Mouse (Mus musculus): ENCODE data around the gene Frem3. TPM values are rescaled to one million over a fixed set of nuclear protein-coding genes. Genes with fewer than 3 reads are reported as not detected.

The Frem3 gene
- not detected in 2 replicates for total RNA-seq (2021)
- long read RNA-seq: 0 reads

- DNase-seq: no peak
These were observed at the start of gene Frem3 for GRCm38 (mm10) chr8:80610549-80611440. Frem3 (plus strand) TSS chr8:80611080.

GRCm38 (mm10) chr8:80564205-80564839 is 46.6 kb upstream of the Frem3 start:
- DNase-seq: no peak

GRCm38 (mm10) chr8:80567471-80567870 is 43.4 kb upstream of the Frem3 start:
- DNase-seq: no peak

GRCm38 (mm10) chr8:80568243-80568995 is 42.5 kb upstream of the Frem3 start:
- DNase-seq: no peak

- no peak for DNase-seq
These were observed 38.3 kb upstream of the Frem3 start for GRCm38 (mm10) chr8:80572417-80573061.

GRCm38 (mm10) chr8:80577126-80577525 is 33.8 kb upstream of the Frem3 start:
- peak; percentile 7 for DNase-seq

- no peak for DNase-seq
These were observed 31.8 kb upstream of the Frem3 start for GRCm38 (mm10) chr8:80579038-80579437.

GRCm38 (mm10) chr8:80592626-80593025 is 18.3 kb upstream of the Frem3 start:
- peak; percentile 1 for DNase-seq

GRCm38 (mm10) chr8:80600600-80601170 is 10.2 kb upstream of the Frem3 start:
- no peak for DNase-seq

GRCm38 (mm10) chr8:80601886-80602285 is 9.0 kb upstream of the Frem3 start:
- no peak for DNase-seq

GRCm38 (mm10) chr8:80607082-80607481 is 3.8 kb upstream of the Frem3 start:
- no peak for DNase-seq

GRCm38 (mm10) chr8:80611441-80611751 is 516 bp downstream of the Frem3 start:
- no peak for DNase-seq

- no peak for DNase-seq
These were observed 8.9 kb downstream of the Frem3 start for GRCm38 (mm10) chr8:80619787-80620186.

GRCm38 (mm10) chr8:80647394-80647793 is 36.5 kb downstream of the Frem3 start:
- DNase-seq: no peak

- DNase-seq: no peak
These were observed 46.8 kb downstream of the Frem3 start for GRCm38 (mm10) chr8:80657639-80658038.

- DNase-seq: no peak
These were observed 50.2 kb downstream of the Frem3 start for GRCm38 (mm10) chr8:80661055-80661454.

GRCm38 (mm10) chr8:80663476-80663875 is 52.6 kb downstream of the Frem3 start:
- no peak for DNase-seq

GRCm38 (mm10) chr8:80669277-80669901 is 58.5 kb downstream of the Frem3 start:
- no peak for DNase-seq

- DNase-seq: no peak
These were observed 71.7 kb downstream of the Frem3 start for GRCm38 (mm10) chr8:80682594-80682993.

GRCm38 (mm10) chr8:80683756-80684335 is 73.0 kb downstream of the Frem3 start:
- DNase-seq: no peak

- peak; percentile 79 for DNase-seq
These were observed 77.3 kb downstream of the Frem3 start for GRCm38 (mm10) chr8:80688141-80688540.

Measured in adrenal gland, postnatal 25 days (tissue).